Mouse (Mus musculus) C2C12 (cell line): ENCODE results near the gene Nav2.

Source experiments
- CEBPB ChIP-seq: IDR thresholded peaks from one replicate; pipeline ENCODE4 v1.6.1; 2011; ENCODE audit warnings: low read depth, mild to moderate bottlenecking, control low read depth, moderate library complexity
- CTCF ChIP-seq: IDR thresholded peaks from one replicate; pipeline ENCODE4 v1.5.1; 2011; ENCODE audit not compliant: control insufficient read depth, insufficient read depth, insufficient read length
- FOSL1 ChIP-seq: IDR thresholded peaks from one replicate; pipeline ENCODE4 v1.8.0; 2011; ENCODE audit warnings: mild to moderate bottlenecking, low read length; ENCODE audit not compliant: poor library complexity, insufficient read depth, severe bottlenecking
- MAX ChIP-seq: IDR thresholded peaks from one replicate; pipeline ENCODE4 v1.6.1; 2011; ENCODE audit warnings: mild to moderate bottlenecking, control low read depth
- MYOD1 ChIP-seq: IDR thresholded peaks from one replicate; pipeline ENCODE4 v1.6.1; 2011; ENCODE audit warnings: low read depth; ENCODE audit not compliant: control insufficient read depth, insufficient read length
- USF1 ChIP-seq: IDR thresholded peaks from one replicate; pipeline ENCODE4 v1.6.1; 2011; ENCODE audit warnings: low read depth, mild to moderate bottlenecking, control low read depth, moderate library complexity

DNA sequence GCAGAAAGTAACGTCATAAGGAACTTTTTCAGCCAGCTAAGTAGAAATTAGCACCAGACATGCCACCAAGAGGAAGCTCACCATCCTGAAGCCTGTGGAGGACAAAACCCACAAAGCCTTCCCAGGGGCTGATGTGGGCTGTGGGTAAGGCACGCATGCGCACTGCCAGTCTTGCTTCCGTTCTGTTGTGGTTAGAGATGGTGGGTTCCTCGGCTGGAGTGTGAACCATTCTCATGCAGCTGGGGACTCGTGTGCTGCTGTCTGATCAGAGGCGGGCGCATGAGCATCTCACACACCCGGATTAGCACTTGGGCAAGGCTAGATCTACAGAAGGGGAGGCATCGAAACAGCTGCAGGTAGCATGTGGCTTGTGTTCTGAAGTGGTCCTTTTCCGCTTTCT is 29.0 kb downstream of the Nav2 start:
- TF ChIP-seq CTCF: no peak
- TF ChIP-seq MYOD1: no peak
- no peak for TF ChIP-seq USF1
- TF ChIP-seq CEBPB: no peak
- no peak for TF ChIP-seq FOSL1
- no peak for TF ChIP-seq MAX
